Mouse (Mus musculus): ENCODE measurements around the gene Wdr74. TPM values are rescaled to one million over a fixed set of nuclear protein-coding genes. Genes with fewer than 3 reads are reported as not detected.

The Wdr74 gene
- polyA plus RNA-seq, 1 experiment, result 50.2 TPM

- H3K4me3 ChIP-seq (ENCODE audit: insufficient read depth, low read length), result peak within 1 kb of the TSS; percentile 84
- TF ChIP-seq CTCF (IDR thresholded peaks at IDR 0.05; ENCODE audit: extremely low read depth, insufficient read depth, low read length) (no peak), POLR2A (IDR thresholded peaks at IDR 0.05; ENCODE audit: extremely low read depth, insufficient read depth, low read length) (peak; percentile 95)
- peak within 1 kb of the TSS; percentile 99 for H3K27ac ChIP-seq (ENCODE audit: insufficient read depth, low read length)
- H3K4me1 ChIP-seq (ENCODE audit: control insufficient read depth, insufficient read depth, low read length), result peaks cover 6% of the 10 kb centered on the region; the same call in 1 of the 2 replicates
Observed at GRCm38 (mm10) chr19:8774086-8774835, 38.6 kb downstream of the Wdr74 start, which contains the start of gene Tmem179b. Gene Tmem179b, minus strand, starts transcription at chr19:8774467.

DNA sequence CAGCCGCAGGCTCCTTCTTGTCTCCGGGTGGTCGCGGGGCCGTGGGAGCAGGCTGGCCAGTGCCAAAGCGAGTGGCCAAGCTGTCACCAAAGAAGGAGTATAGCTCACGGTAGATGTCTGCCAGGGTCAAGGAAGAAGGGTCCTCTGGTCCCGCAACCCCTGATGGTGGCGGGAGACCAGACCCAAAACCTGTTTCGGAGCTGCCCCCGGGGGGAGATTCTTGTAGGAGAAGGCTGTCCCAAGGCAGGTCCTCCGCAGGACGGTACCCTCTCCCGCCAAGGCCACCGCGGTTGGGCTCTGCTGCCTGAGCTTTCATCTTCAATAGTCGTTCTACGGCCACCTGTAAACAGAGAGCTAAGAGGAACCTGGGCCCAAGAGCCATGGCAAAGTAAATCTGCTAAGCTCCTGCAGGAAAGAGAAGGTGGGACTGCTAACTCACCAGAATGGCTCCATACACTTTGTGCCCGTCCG, 39.4 kb downstream of the Wdr74 start:
- Histone ChIP-seq H3K4me1 (ENCODE audit: control insufficient read depth, insufficient read depth, low read length) (peaks cover 6% of the 10 kb centered on the region; the same call in 1 of the 2 replicates), H3K27ac (ENCODE audit: insufficient read depth, low read length) (peak overlapping the region; percentile 99), H3K4me3 (ENCODE audit: insufficient read depth, low read length) (peak overlapping the region; percentile 84)
- no peak for TF ChIP-seq CTCF (IDR thresholded peaks at IDR 0.05; ENCODE audit: extremely low read depth, insufficient read depth, low read length)
- TF ChIP-seq POLR2A (IDR thresholded peaks at IDR 0.05; ENCODE audit: extremely low read depth, insufficient read depth, low read length), result no peak

GRCm38 (mm10) chr19:8786008-8786781, 50.6 kb downstream of the Wdr74 start, which contains the start of gene Taf6l:
Gene Taf6l, minus strand, starts transcription at chr19:8786417.
- TF ChIP-seq POLR2A (IDR thresholded peaks at IDR 0.05; ENCODE audit: extremely low read depth, insufficient read depth, low read length) (no peak), CTCF (IDR thresholded peaks at IDR 0.05; ENCODE audit: extremely low read depth, insufficient read depth, low read length) (0 out of 2 replicates have a peak, but pooled peaks have one; percentile 9)
- no peak within 1 kb of the TSS for H3K27ac ChIP-seq (ENCODE audit: insufficient read depth, low read length)

GRCm38 (mm10) chr19:8788521-8788920, 52.9 kb downstream of the Wdr74 start:
- Histone ChIP-seq H3K27ac (ENCODE audit: insufficient read depth, low read length) (peak overlapping the region; percentile 32), H3K4me3 (ENCODE audit: insufficient read depth, low read length) (no peak overlapping the region), H3K4me1 (ENCODE audit: control insufficient read depth, insufficient read depth, low read length) (peaks cover 6% of the 10 kb centered on the region; the same call in 1 of the 2 replicates)
- TF ChIP-seq POLR2A (IDR thresholded peaks at IDR 0.05; ENCODE audit: extremely low read depth, insufficient read depth, low read length) (no peak), CTCF (IDR thresholded peaks at IDR 0.05; ENCODE audit: extremely low read depth, insufficient read depth, low read length) (no peak)

More at GRCm38 (mm10) chr19:8786008-8786781, 50.6 kb downstream of the Wdr74 start, which contains the start of gene Taf6l:
- Histone ChIP-seq H3K4me1 (ENCODE audit: control insufficient read depth, insufficient read depth, low read length) (peaks cover 6% of the 10 kb centered on the region; the same call in 1 of the 2 replicates), H3K4me3 (ENCODE audit: insufficient read depth, low read length) (peak within 1 kb of the TSS; percentile 49)

DNA sequence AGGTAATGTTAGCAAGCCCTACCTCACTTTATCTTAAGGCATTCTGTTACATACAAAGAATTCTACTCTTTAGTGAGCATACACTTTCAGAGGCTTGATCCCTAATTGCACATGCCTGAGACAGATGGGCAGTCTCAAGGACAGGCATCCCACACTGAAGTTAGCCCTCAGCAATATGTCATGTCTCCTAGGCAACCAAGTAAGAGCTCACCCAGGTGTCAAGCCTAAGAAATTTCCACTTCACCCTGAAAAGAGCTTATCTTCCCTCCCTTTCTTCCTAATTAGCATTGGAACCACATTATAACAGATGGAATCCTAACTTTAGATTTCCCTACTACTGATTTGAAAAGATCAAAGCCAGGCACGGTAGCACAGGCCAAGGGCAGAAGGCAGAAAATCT, 53.5 kb downstream of the Wdr74 start:
- peaks cover 6% of the 10 kb centered on the region; the same call in 1 of the 2 replicates for H3K4me1 ChIP-seq (ENCODE audit: control insufficient read depth, insufficient read depth, low read length)
- H3K4me3 ChIP-seq (ENCODE audit: insufficient read depth, low read length), result no peak overlapping the region
- no peak for TF ChIP-seq CTCF (IDR thresholded peaks at IDR 0.05; ENCODE audit: extremely low read depth, insufficient read depth, low read length)
- no peak for TF ChIP-seq POLR2A (IDR thresholded peaks at IDR 0.05; ENCODE audit: extremely low read depth, insufficient read depth, low read length)
- H3K27ac ChIP-seq (ENCODE audit: insufficient read depth, low read length), result peak overlapping the region; percentile 32

DNA sequence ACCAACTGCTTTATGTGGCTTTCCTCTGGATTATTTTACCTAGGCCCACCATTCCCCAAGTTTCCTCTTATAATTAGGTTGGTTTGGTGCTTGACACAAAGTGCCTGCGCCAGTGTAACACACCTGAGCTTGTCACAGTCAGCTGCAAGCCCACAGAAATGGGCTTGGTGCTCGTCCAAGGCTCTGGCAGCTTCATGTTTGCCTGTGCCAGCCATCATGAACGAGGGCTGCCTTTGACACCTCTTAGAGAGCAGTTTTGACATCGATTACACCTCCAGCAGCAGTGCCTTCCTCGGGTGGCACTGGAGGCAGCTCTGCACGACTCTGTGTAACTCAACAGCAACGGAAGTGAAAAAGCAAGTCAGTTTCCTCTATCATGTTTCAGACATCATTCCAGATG, 54.5 kb downstream of the Wdr74 start:
- Histone ChIP-seq H3K27ac (ENCODE audit: insufficient read depth, low read length) (0 out of 2 replicates have a peak overlapping the region, but pooled peaks have one; percentile 7), H3K4me1 (ENCODE audit: control insufficient read depth, insufficient read depth, low read length) (peaks cover 6% of the 10 kb centered on the region; the same call in 1 of the 2 replicates), H3K4me3 (ENCODE audit: insufficient read depth, low read length) (no peak overlapping the region)
- TF ChIP-seq POLR2A (IDR thresholded peaks at IDR 0.05; ENCODE audit: extremely low read depth, insufficient read depth, low read length) (no peak), CTCF (IDR thresholded peaks at IDR 0.05; ENCODE audit: extremely low read depth, insufficient read depth, low read length) (no peak)

Other genes with a start within 250 kb of the Wdr74 start
- 23.4 and 23.9 TPM in 2 replicates for gene Slc22a8, start 144.6 kb upstream of the Wdr74 start, polyA plus RNA-seq (2012; rRNA removed)
- 5.9 and 6.5 TPM in 2 replicates for gene Slc22a6, start 117.8 kb upstream of the Wdr74 start, polyA plus RNA-seq (2012; rRNA removed)
- gene Chrm1, start 72.0 kb upstream of the Wdr74 start, polyA plus RNA-seq (2012; rRNA removed), result 109 and 117 TPM in 2 replicates
- gene Slc3a2, start 12.5 kb upstream of the Wdr74 start, polyA plus RNA-seq (2012; rRNA removed), result 200 TPM in 2 replicates
- 0.59 TPM in 1 of 2 replicates, not detected in the other for gene 1700092M07Rik, start 4.9 kb downstream of the Wdr74 start, polyA plus RNA-seq (2012; rRNA removed)
- 106 and 109 TPM in 2 replicates for gene Stx5a, start 5.6 kb downstream of the Wdr74 start, polyA plus RNA-seq (2012; rRNA removed)
- 121 and 127 TPM in 2 replicates for gene Nxf1, start 21.2 kb downstream of the Wdr74 start, polyA plus RNA-seq (2012; rRNA removed)
- 134 and 142 TPM in 2 replicates for gene Tmem223, start 35.2 kb downstream of the Wdr74 start, polyA plus RNA-seq (2012; rRNA removed)
- gene Tmem179b, start 38.6 kb downstream of the Wdr74 start, polyA plus RNA-seq (2012; rRNA removed), result 18.7 and 18.8 TPM in 2 replicates
- 15.1 and 15.5 TPM in 2 replicates for gene Taf6l, start 50.6 kb downstream of the Wdr74 start, polyA plus RNA-seq (2012; rRNA removed)
- 177 and 184 TPM in 2 replicates for gene Polr2g, start 62.8 kb downstream of the Wdr74 start, polyA plus RNA-seq (2012; rRNA removed)
- 4.0 TPM in 2 replicates for gene Zbtb3, start 66.7 kb downstream of the Wdr74 start, polyA plus RNA-seq (2012; rRNA removed)
- 29.0 and 29.5 TPM in 2 replicates for gene Ttc9c, start 83.5 kb downstream of the Wdr74 start, polyA plus RNA-seq (2012; rRNA removed)
- gene Hnrnpul2, start 84.2 kb downstream of the Wdr74 start, polyA plus RNA-seq (2012; rRNA removed), result 78.5 and 85.1 TPM in 2 replicates
- not detected in 2 replicates for gene AC129217.1, start 93.9 kb downstream of the Wdr74 start, polyA plus RNA-seq (2012; rRNA removed)
- 135 and 137 TPM in 2 replicates for gene Bscl2, start 101.6 kb downstream of the Wdr74 start, polyA plus RNA-seq (2012; rRNA removed)
- gene Gng3, start 103.4 kb downstream of the Wdr74 start, polyA plus RNA-seq (2012; rRNA removed), result 275 and 293 TPM in 2 replicates
- gene Lrrn4cl, start 114.9 kb downstream of the Wdr74 start, polyA plus RNA-seq (2012; rRNA removed), result 1.0 and 1.3 TPM in 2 replicates
- gene Ubxn1, start 135.7 kb downstream of the Wdr74 start, polyA plus RNA-seq (2012; rRNA removed), result 108 and 118 TPM in 2 replicates
- 70.1 and 77.2 TPM in 2 replicates for gene Uqcc3, start 145.1 kb downstream of the Wdr74 start, polyA plus RNA-seq (2012; rRNA removed)
- 3.4 and 4.2 TPM in 2 replicates for gene Lbhd1, start 147.9 kb downstream of the Wdr74 start, polyA plus RNA-seq (2012; rRNA removed)
- gene Gm49403, start 148.1 kb downstream of the Wdr74 start, polyA plus RNA-seq (2012; rRNA removed), result not detected in 2 replicates
- gene 1810009A15Rik, start 153.0 kb downstream of the Wdr74 start, polyA plus RNA-seq (2012; rRNA removed), result 40.1 and 41.3 TPM in 2 replicates
- not detected in 2 replicates for gene Gm49416, start 153.1 kb downstream of the Wdr74 start, polyA plus RNA-seq (2012; rRNA removed)
- 16.1 and 16.7 TPM in 2 replicates for gene Ints5, start 157.2 kb downstream of the Wdr74 start, polyA plus RNA-seq (2012; rRNA removed)
- gene Ganab, start 162.2 kb downstream of the Wdr74 start, polyA plus RNA-seq (2012; rRNA removed), result 87.5 and 89.8 TPM in 2 replicates
- 222 and 224 TPM in 2 replicates for gene B3gat3, start 184.5 kb downstream of the Wdr74 start, polyA plus RNA-seq (2012; rRNA removed)
- 8.0 and 9.2 TPM in 2 replicates for gene Rom1, start 193.5 kb downstream of the Wdr74 start, polyA plus RNA-seq (2012; rRNA removed)
- 12.8 and 13.2 TPM in 2 replicates for gene Eml3, start 193.7 kb downstream of the Wdr74 start, polyA plus RNA-seq (2012; rRNA removed)
- 24.6 and 25.2 TPM in 2 replicates for gene Mta2, start 206.0 kb downstream of the Wdr74 start, polyA plus RNA-seq (2012; rRNA removed)
- gene Tut1, start 218.0 kb downstream of the Wdr74 start, polyA plus RNA-seq (2012; rRNA removed), result 20.0 and 22.8 TPM in 2 replicates
- gene Eef1g, start 231.2 kb downstream of the Wdr74 start, polyA plus RNA-seq (2012; rRNA removed), result 286 and 289 TPM in 2 replicates